Mouse (Mus musculus) ES-Bruce4 (cell line): ENCODE results near the gene Spry1. TPM values are rescaled to one million over a fixed set of nuclear protein-coding genes. Genes with fewer than 3 reads are reported as not detected.

Experiments
- H3K27ac ChIP-seq: 2 replicates; pipeline ENCODE4 v1.5.1; 2012; ENCODE audit warnings: low read length, inconsistent platforms; ENCODE audit not compliant: insufficient read depth
- H3K27me3 ChIP-seq: 2 replicates; pipeline ENCODE4 v1.6.1; 2012; ENCODE audit warnings: mild to moderate bottlenecking, low read length, inconsistent platforms; ENCODE audit not compliant: control insufficient read depth, poor library complexity, insufficient read depth, severe bottlenecking
- H3K36me3 ChIP-seq: 2 replicates; pipeline ENCODE4 v1.6.1; 2012; ENCODE audit warnings: inconsistent platforms, mild to moderate bottlenecking, low read length, moderate library complexity; ENCODE audit not compliant: control insufficient read depth, poor library complexity, insufficient read depth, severe bottlenecking
- H3K4me1 ChIP-seq: one replicate; pipeline ENCODE4 v1.8.1; 2011; ENCODE audit warnings: low read length; ENCODE audit not compliant: control insufficient read depth, insufficient read depth
- H3K4me3 ChIP-seq: 2 replicates; pipeline ENCODE4 v1.5.1; 2011; ENCODE audit warnings: low read depth, mild to moderate bottlenecking, low read length
- H3K9ac ChIP-seq: 2 replicates; pipeline ENCODE4 v1.6.1; 2012; ENCODE audit warnings: low read depth, mild to moderate bottlenecking, inconsistent platforms; ENCODE audit not compliant: poor library complexity, severe bottlenecking
- H3K9me3 ChIP-seq: replicated peaks from 2 replicates; pipeline ENCODE4 v1.6.1; 2012; ENCODE audit warnings: mild to moderate bottlenecking, low read length, inconsistent platforms; ENCODE audit not compliant: control insufficient read depth, poor library complexity, insufficient read depth, severe bottlenecking
- CTCF ChIP-seq: IDR thresholded peaks from one replicate; pipeline ENCODE4 v1.8.1; 2011; ENCODE audit warnings: low read depth, low read length
- EP300 ChIP-seq: IDR thresholded peaks from 2 replicates; pipeline ENCODE4 v1.6.1; 2011; ENCODE audit warnings: low read depth, low read length; ENCODE audit not compliant: insufficient read depth
- POLR2A ChIP-seq: IDR thresholded peaks from one replicate; pipeline ENCODE4 v1.8.1; 2011; ENCODE audit warnings: low read length; ENCODE audit not compliant: insufficient read depth
- polyA plus RNA-seq: library from polyadenylated mRNA; stranded (reverse); fragments of >200 nt; gene quantifications from 2 replicates; pipeline ENCODE4 v1.2.4, GENCODE M21; 2011; ENCODE audit warnings: low read depth; ENCODE audit not compliant: missing spikeins, insufficient read depth, insufficient read length

The Spry1 gene
- polyA plus RNA-seq, 1 experiment, result 30.5 TPM

DNA sequence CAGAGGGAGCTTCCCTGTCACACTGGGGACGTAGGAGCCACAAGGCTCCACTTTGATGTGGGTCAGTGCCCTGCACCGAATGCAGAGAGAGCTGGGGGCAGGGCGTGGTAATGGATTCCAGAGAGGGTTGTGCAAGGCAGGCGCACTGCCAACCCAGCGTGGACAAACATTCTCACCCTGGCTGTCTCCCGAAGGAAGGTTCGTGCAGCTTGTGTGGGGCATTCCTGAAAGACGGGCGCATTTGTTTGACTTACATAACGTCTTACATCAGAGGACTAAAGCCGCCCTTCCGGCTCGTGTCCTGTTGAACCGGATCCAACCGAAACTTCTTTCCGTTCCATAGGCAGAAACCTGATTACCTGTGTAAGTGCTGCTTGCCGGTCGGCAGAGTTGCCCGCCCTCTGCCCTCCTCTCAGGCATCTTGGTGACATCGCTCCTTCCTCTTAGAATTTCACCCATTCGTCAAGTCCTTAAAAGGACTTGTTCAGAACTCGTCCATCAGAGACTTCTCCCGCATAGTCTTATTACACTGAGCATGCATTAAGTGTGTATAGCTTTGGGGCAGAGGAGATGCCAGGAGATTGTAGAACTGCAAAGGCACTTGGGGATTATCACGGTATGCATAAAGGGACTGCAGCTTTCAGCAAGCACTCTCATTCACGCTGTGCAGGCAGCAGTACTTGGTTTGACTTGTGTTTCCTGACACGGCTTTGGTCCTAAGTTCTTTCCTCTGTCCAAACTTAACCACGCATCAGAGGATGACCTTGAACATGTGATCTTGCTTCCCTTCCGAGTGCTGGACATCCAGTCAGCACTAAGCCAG is 47.6 kb downstream of the Spry1 start:
- Histone ChIP-seq H3K36me3 (no peaks in the 10 kb centered on the region), H3K27ac (no peak overlapping the region), H3K4me1 (peaks cover 2% of the 10 kb centered on the region), H3K9me3 (0 out of 2 replicates have a peak, but pooled peaks cover 2% of the 10 kb centered on the region), H3K9ac (0 out of 2 replicates have a peak overlapping the region, but pooled peaks have one; percentile 1), H3K4me3 (peak overlapping the region; percentile 52), H3K27me3 (no peaks in the 10 kb centered on the region)
- TF ChIP-seq CTCF (no peak), EP300 (0 out of 2 replicates have a peak, but pooled peaks have one; percentile 32)

DNA sequence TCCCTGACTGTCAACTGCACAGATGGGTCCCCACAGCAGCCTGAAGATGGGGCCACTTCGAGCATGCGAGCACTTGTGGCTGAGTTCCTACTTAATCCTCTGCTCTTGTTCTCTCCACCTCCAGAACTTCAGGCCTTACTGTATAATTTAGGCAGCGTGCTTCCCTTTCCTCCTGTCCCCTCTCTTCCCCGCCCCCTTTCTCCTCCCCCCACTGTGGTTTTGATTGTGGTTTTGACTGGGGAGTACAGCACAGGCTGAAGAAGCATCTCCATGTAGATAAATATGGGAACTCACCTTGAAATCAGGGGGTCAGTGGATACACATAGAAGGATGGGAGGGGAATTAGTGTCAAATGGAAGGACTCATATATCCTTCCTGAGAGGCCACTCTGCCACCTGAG is 53.2 kb downstream of the Spry1 start:
- Histone ChIP-seq H3K9me3 (0 out of 2 replicates have a peak, but pooled peaks cover 2% of the 10 kb centered on the region), H3K27me3 (no peaks in the 10 kb centered on the region), H3K9ac (no peak overlapping the region), H3K4me1 (no peaks in the 10 kb centered on the region), H3K27ac (no peak overlapping the region), H3K36me3 (no peaks in the 10 kb centered on the region), H3K4me3 (no peak overlapping the region)
- TF ChIP-seq POLR2A (no peak), EP300 (no peak), CTCF (no peak)

DNA sequence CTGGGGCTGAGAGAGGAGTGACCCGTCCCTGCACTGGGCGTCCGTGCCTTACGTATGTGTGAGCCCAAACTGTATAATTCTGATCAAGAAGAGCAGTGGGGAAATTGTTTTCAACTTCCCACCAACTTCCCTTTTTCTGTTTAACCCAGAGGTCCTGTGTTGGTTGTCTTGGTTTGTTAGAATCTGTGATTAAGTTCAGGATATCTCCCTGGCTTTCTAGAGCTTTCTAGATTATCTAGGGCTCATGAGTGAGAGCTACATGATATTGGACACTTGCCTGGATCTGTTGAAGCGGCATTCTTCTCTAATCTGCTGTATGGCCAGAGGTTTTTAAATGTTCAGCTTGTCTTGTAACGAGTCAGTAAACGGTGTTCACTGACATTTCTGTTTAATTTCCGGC is 53.8 kb downstream of the Spry1 start:
- Histone ChIP-seq H3K9me3 (0 out of 2 replicates have a peak, but pooled peaks cover 2% of the 10 kb centered on the region), H3K27ac (no peak overlapping the region), H3K27me3 (no peaks in the 10 kb centered on the region), H3K9ac (no peak overlapping the region), H3K4me3 (no peak overlapping the region), H3K36me3 (no peaks in the 10 kb centered on the region), H3K4me1 (no peaks in the 10 kb centered on the region)
- TF ChIP-seq POLR2A, result no peak
- no peak for TF ChIP-seq CTCF
- no peak for TF ChIP-seq EP300

Other genes with a start within 250 kb of the Spry1 start
- 49.5 and 56.6 TPM in 2 replicates for gene Spata5, start 220.1 kb upstream of the Spry1 start, polyA plus RNA-seq
- 2.8 and 3.5 TPM in 2 replicates for gene Nudt6, start 219.7 kb upstream of the Spry1 start, polyA plus RNA-seq
- gene Gm5148, start 84.5 kb downstream of the Spry1 start, polyA plus RNA-seq, result 3.0 and 3.1 TPM in 2 replicates